Mouse (Mus musculus) CH12.LX (cell line): ENCODE results near the gene Ogfod2. TPM values are rescaled to one million over a fixed set of nuclear protein-coding genes. Genes with fewer than 3 reads are reported as not detected.

Experiments
- DNase-seq: peaks from one replicate; pipeline ENCODE4 v3.0.0-alpha.2; 2013; ENCODE audit errors: extremely low read depth
- H3K27ac ChIP-seq: 2 replicates; pipeline ENCODE4 v1.5.1; 2012; ENCODE audit warnings: low read depth, mild to moderate bottlenecking, control low read depth, moderate library complexity; ENCODE audit not compliant: insufficient read depth
- H3K27me3 ChIP-seq: replicated peaks from 2 replicates; pipeline ENCODE3; 2012; ENCODE audit warnings: inconsistent platforms
- H3K36me3 ChIP-seq, 2 experiments: replicated peaks in 1 of 2; 2 replicates each; pipeline versions ENCODE3 to v1.6.1; 2012; ENCODE audit warnings: inconsistent platforms in 1 of 2, low read length in 1 of 2, mild to moderate bottlenecking in 1 of 2, mixed read lengths in 1 of 2, moderate library complexity in 1 of 2; ENCODE audit not compliant: control insufficient read depth in 1 of 2, insufficient read depth in 1 of 2
- H3K4me1 ChIP-seq, 2 experiments: 2 replicates each; pipeline ENCODE4 v1.6.1; 2012; ENCODE audit warnings: inconsistent platforms in 1 of 2, moderate library complexity in 1 of 2; ENCODE audit not compliant: insufficient read depth in 2 of 2, control insufficient read depth in 1 of 2
- H3K4me2 ChIP-seq: 2 replicates; pipeline ENCODE4 v1.6.1; 2012; ENCODE audit warnings: low read depth, mild to moderate bottlenecking, control low read depth; ENCODE audit not compliant: poor library complexity, insufficient read depth, severe bottlenecking
- H3K4me3 ChIP-seq, 3 experiments: fragments of 150-350 bp in 1 of 3; sonication (generic) in 1 of 3; replicated peaks in 1 of 3; 2 replicates each; pipeline versions ENCODE3 to v1.5.1; 2011 to 2012; ENCODE audit warnings: low read depth in 2 of 3, low read length in 2 of 3, mild to moderate bottlenecking in 2 of 3, moderate library complexity in 2 of 3, control low read depth in 1 of 3, improper control_type of control experiment in 1 of 3, inconsistent platforms in 1 of 3, mixed read lengths in 1 of 3; ENCODE audit not compliant: poor library complexity in 1 of 3
- H3K79me2 ChIP-seq: replicated peaks from 2 replicates; pipeline ENCODE4 v1.6.1; 2012; ENCODE audit warnings: mild to moderate bottlenecking, moderate library complexity; ENCODE audit not compliant: control insufficient read depth, poor library complexity, insufficient read depth, severe bottlenecking; ENCODE audit errors: extremely low read depth
- H3K9ac ChIP-seq: 2 replicates; pipeline ENCODE4 v1.6.1; 2012; ENCODE audit warnings: low read depth, mild to moderate bottlenecking, control low read depth, moderate library complexity; ENCODE audit not compliant: insufficient read depth
- H3K9me3 ChIP-seq: replicated peaks from 2 replicates; pipeline ENCODE3; 2012; ENCODE audit warnings: low read length, inconsistent platforms, mixed read lengths
- BHLHE40 ChIP-seq: IDR thresholded peaks from 2 replicates; pipeline ENCODE4 v1.6.1; 2011; ENCODE audit warnings: mild to moderate bottlenecking, low read depth, low read length, improper control_type of control experiment
- CHD1 ChIP-seq: IDR thresholded peaks from 2 replicates; pipeline ENCODE4 v1.6.1; 2012; ENCODE audit warnings: low read depth, low read length, improper control_type of control experiment, inconsistent platforms
- CHD2 ChIP-seq: IDR thresholded peaks from 2 replicates; pipeline ENCODE4 v1.6.1; 2011; ENCODE audit warnings: low read length, improper control_type of control experiment
- CTCF ChIP-seq, 2 experiments: IDR thresholded peaks in 1 of 2; conservative IDR thresholded peaks in 1 of 2; 2 replicates each; pipeline ENCODE4 v1.5.1; 2011 to 2012; ENCODE audit warnings: low read depth in 2 of 2, low read length in 2 of 2, improper control_type of control experiment in 1 of 2, inconsistent platforms in 1 of 2, mild to moderate bottlenecking in 1 of 2, moderate library complexity in 1 of 2
- E2F4 ChIP-seq: IDR thresholded peaks from 2 replicates; pipeline ENCODE4 v1.6.1; 2011; ENCODE audit warnings: low read depth, low read length, improper control_type of control experiment; ENCODE audit not compliant: insufficient replicate concordance
- ELF1 ChIP-seq: IDR thresholded peaks from 2 replicates; pipeline ENCODE4 v1.6.1; 2014; ENCODE audit warnings: low read depth, mild to moderate bottlenecking, inconsistent platforms, low read length, improper control_type of control experiment
- ETS1 ChIP-seq: conservative IDR thresholded peaks from 2 replicates; pipeline ENCODE4 v1.6.1; 2012; ENCODE audit warnings: low read depth, mild to moderate bottlenecking, inconsistent platforms, low read length, improper control_type of control experiment, moderate library complexity
- HCFC1 ChIP-seq: IDR thresholded peaks from 2 replicates; pipeline ENCODE4 v1.6.1; 2012; ENCODE audit warnings: low read depth, mild to moderate bottlenecking, inconsistent platforms, low read length, improper control_type of control experiment
- IRF4 ChIP-seq: IDR thresholded peaks from 2 replicates; pipeline ENCODE4 v1.6.1; 2014; ENCODE audit warnings: low read depth, mild to moderate bottlenecking, inconsistent platforms, low read length, improper control_type of control experiment
- JUND ChIP-seq: conservative IDR thresholded peaks from 2 replicates; pipeline ENCODE4 v1.6.1; 2011; ENCODE audit warnings: low read depth, low read length, improper control_type of control experiment
- KAT2A ChIP-seq: IDR thresholded peaks from 2 replicates; pipeline ENCODE4 v1.6.1; 2012; ENCODE audit warnings: low read length, improper control_type of control experiment, inconsistent platforms; ENCODE audit not compliant: insufficient replicate concordance
- MAFK ChIP-seq: IDR thresholded peaks from 2 replicates; pipeline ENCODE4 v1.6.1; 2011; ENCODE audit warnings: low read length, improper control_type of control experiment; ENCODE audit not compliant: insufficient replicate concordance
- MAX ChIP-seq: IDR thresholded peaks from 2 replicates; pipeline ENCODE4 v1.6.1; 2011; ENCODE audit warnings: low read length, improper control_type of control experiment
- MAZ ChIP-seq: IDR thresholded peaks from 2 replicates; pipeline ENCODE4 v1.6.1; 2012; ENCODE audit warnings: low read depth, mild to moderate bottlenecking, inconsistent platforms, low read length, improper control_type of control experiment, moderate library complexity
- MEF2A ChIP-seq: IDR thresholded peaks from 2 replicates; pipeline ENCODE4 v1.6.1; 2014; ENCODE audit warnings: low read depth, mild to moderate bottlenecking, inconsistent platforms, low read length, improper control_type of control experiment, borderline replicate concordance
- MXI1 ChIP-seq: IDR thresholded peaks from 2 replicates; pipeline ENCODE4 v1.6.1; 2011; ENCODE audit warnings: mild to moderate bottlenecking, low read depth, low read length, improper control_type of control experiment
- MYC ChIP-seq: IDR thresholded peaks from 2 replicates; pipeline ENCODE4 v1.6.1; 2011; ENCODE audit warnings: low read depth, mild to moderate bottlenecking, improper control_type of control experiment, low read length
- NELFE ChIP-seq: IDR thresholded peaks from 2 replicates; pipeline ENCODE4 v1.6.1; 2011; ENCODE audit warnings: low read depth, low read length, improper control_type of control experiment
- NRF1 ChIP-seq: IDR thresholded peaks from 2 replicates; pipeline ENCODE4 v1.6.1; 2014; ENCODE audit warnings: low read depth, mild to moderate bottlenecking, inconsistent platforms, low read length, improper control_type of control experiment, moderate library complexity
- POLR2A ChIP-seq: IDR thresholded peaks from 2 replicates; pipeline ENCODE4 v1.6.1; 2011; ENCODE audit warnings: low read depth, mild to moderate bottlenecking, improper control_type of control experiment, low read length
- POLR2AphosphoS2 ChIP-seq: IDR thresholded peaks from 2 replicates; pipeline ENCODE4 v1.6.1; 2011; ENCODE audit warnings: low read depth, low read length, improper control_type of control experiment
- RAD21 ChIP-seq: IDR thresholded peaks from 2 replicates; pipeline ENCODE4 v1.6.1; 2011; ENCODE audit warnings: low read depth, mild to moderate bottlenecking, low read length, improper control_type of control experiment, moderate library complexity
- RCOR1 ChIP-seq: conservative IDR thresholded peaks from 2 replicates; pipeline ENCODE4 v1.6.1; 2012; ENCODE audit warnings: low read depth, mild to moderate bottlenecking, inconsistent platforms, low read length, improper control_type of control experiment
- SIN3A ChIP-seq: IDR thresholded peaks from 2 replicates; pipeline ENCODE4 v1.6.1; 2012; ENCODE audit warnings: low read length, improper control_type of control experiment, inconsistent platforms
- SMC3 ChIP-seq: IDR thresholded peaks from 2 replicates; pipeline ENCODE4 v1.6.1; 2011; ENCODE audit warnings: low read depth, low read length, improper control_type of control experiment
- TBP ChIP-seq: conservative IDR thresholded peaks from 2 replicates; pipeline ENCODE4 v1.6.1; 2011; ENCODE audit warnings: low read depth, low read length, improper control_type of control experiment
- TCF12 ChIP-seq: IDR thresholded peaks from 2 replicates; pipeline ENCODE4 v1.6.1; 2014; ENCODE audit warnings: low read depth, mild to moderate bottlenecking, inconsistent platforms, low read length, improper control_type of control experiment
- USF1 ChIP-seq: IDR thresholded peaks from 2 replicates; pipeline ENCODE4 v1.6.1; 2014; ENCODE audit warnings: low read depth, mild to moderate bottlenecking, inconsistent platforms, low read length, improper control_type of control experiment
- USF2 ChIP-seq: conservative IDR thresholded peaks from 2 replicates; pipeline ENCODE4 v1.6.1; 2011; ENCODE audit warnings: low read depth, low read length, improper control_type of control experiment
- ZKSCAN1 ChIP-seq: IDR thresholded peaks from 2 replicates; pipeline ENCODE4 v1.6.1; 2012; ENCODE audit warnings: low read depth, inconsistent platforms, low read length, improper control_type of control experiment, borderline replicate concordance
- ZMIZ1 ChIP-seq: IDR thresholded peaks from 2 replicates; pipeline ENCODE4 v1.6.1; 2012; ENCODE audit warnings: low read depth, mild to moderate bottlenecking, inconsistent platforms, low read length, improper control_type of control experiment
- dilution Hi-C: fragments of 300-500 bp; cut with MboI; formaldehyde crosslinking; loops from 2 replicates; pipeline ENCODE4 v1.14.3; 2020; ENCODE audit warnings: low sequenced_read_pairs; ENCODE audit not compliant: extremely low pct_unique_long_range_greater_than_20kb, extremely low pct_ligation_motif_present
- in situ Hi-C: fragments of 300-500 bp; cut with MboI; formaldehyde crosslinking; loops from 3 replicates; pipeline ENCODE4 v1.14.3; 2019; ENCODE audit warnings: low sequenced_read_pairs, low pct_ligation_motif_present, low pct_unique_long_range_greater_than_20kb, mixed read lengths
- polyA plus RNA-seq: library from polyadenylated mRNA; unstranded; fragments of >175 nt; gene quantifications from 2 replicates; pipeline ENCODE4 v1.2.1, GENCODE M21; 2012; ENCODE audit warnings: low read depth; ENCODE audit not compliant: insufficient read length
- total RNA-seq, 2 experiments: library from RNA; depleted of rRNA; stranded (reverse); fragments of 300-350 nt in 1 of 2; fragments of >200 nt in 1 of 2; gene quantifications; 2 replicates each; pipeline ENCODE4 v1.2.3; 2012 to 2014

Gene Ogfod2
- total RNA-seq (2012; rRNA removed) (24.9 and 25.5 TPM in 2 replicates), total RNA-seq (2014; rRNA removed) (19.3 and 20.0 TPM in 2 replicates), polyA plus RNA-seq (19.6 and 24.0 TPM in 2 replicates)

- DNase-seq: peak; percentile 97
- peaks cover 6 to 25% of the 10 kb centered on the region in 2 experiments for H3K4me1 ChIP-seq
- H3K36me3 ChIP-seq: peaks cover 14 to 22% of the 10 kb centered on the region in 2 experiments
- H3K4me3 ChIP-seq: peak within 1 kb of the TSS; percentile 88 to 99 (median 96)
- dilution Hi-C loops: no loop called here
- no peaks in the 10 kb centered on the region for H3K9me3 ChIP-seq
- peaks cover 8% of the 10 kb centered on the region for H3K79me2 ChIP-seq
- peak within 1 kb of the TSS; percentile 81 for H3K9ac ChIP-seq
- H3K4me2 ChIP-seq: peak within 1 kb of the TSS; percentile 81
- peak within 1 kb of the TSS; percentile 89 for H3K27ac ChIP-seq
- in situ Hi-C loops: no loop called here
- no peaks in the 10 kb centered on the region for H3K27me3 ChIP-seq
- TF ChIP-seq KAT2A (peak; percentile 46; the same call in 1 of the 2 replicates), HCFC1 (peak; percentile 75), SMC3 (peak; percentile 33; the same call in 1 of the 2 replicates), TCF12 (peak; percentile 56), USF2 (peak; percentile 94), CHD2 (peak; percentile 43; the same call in 1 of the 2 replicates), IRF4 (peak; percentile 56), MEF2A (peak; percentile 68), MAZ (peak; percentile 18; the same call in 1 of the 2 replicates), ZKSCAN1 (no peak), MAX (peak; percentile 95), ELF1 (peak; percentile 98), MYC (peak; percentile 15; the same call in 1 of the 2 replicates), POLR2A (peak; percentile 66), ZMIZ1 (no peak; the same call in 1 of the 2 replicates), CTCF (conservative IDR thresholded peaks at IDR 0.05 in 1 of 2, IDR thresholded peaks at IDR 0.05 in 1 of 2; ENCODE audit: low read depth in 2 of 2, low read length in 2 of 2) (peak in 1 of 2 experiments; percentile 65; a peak in 2 of 4 replicates), ETS1 (peak; percentile 15; the same call in 1 of the 2 replicates), USF1 (peak; percentile 95), CHD1 (no peak), JUND (no peak), BHLHE40 (peak; percentile 92), E2F4 (peak; percentile 74; the same call in 1 of the 2 replicates), MAFK (0 out of 2 replicates have a peak, but pooled peaks have one; percentile 10), RAD21 (no peak; the same call in none of the 2 replicates), TBP (peak; percentile 55; the same call in 1 of the 2 replicates), MXI1 (peak; percentile 85; the same call in 1 of the 2 replicates), NELFE (peak; percentile 78), POLR2AphosphoS2 (no peak; the same call in 1 of the 2 replicates), RCOR1 (no peak), NRF1 (peak; percentile 69), SIN3A (peak; percentile 99)
Measured at GRCm38 (mm10) chr5:124111742-124112497, at the start of gene Ogfod2. Gene Ogfod2, plus strand, starts transcription at chr5:124112297.
